Mouse (Mus musculus): ENCODE results near the gene Ipo5.

Gene Ipo5

GRCm38 (mm10) chr14:120910733-120911324 is at the start of gene Ipo5:
TSS of gene Ipo5 (plus strand) at chr14:120911224.
- DNase-seq (ENCODE audit: low spot score in 2 of 2), result peak; percentile 88 to 95

GRCm38 (mm10) chr14:120863205-120863604 is 47.8 kb upstream of the Ipo5 start:
- DNase-seq (ENCODE audit: low spot score in 2 of 2), result no peak

- DNase-seq (ENCODE audit: low spot score in 2 of 2), result no peak
Measured at GRCm38 (mm10) chr14:120864896-120865295, 46.1 kb upstream of the Ipo5 start.

- DNase-seq (ENCODE audit: low spot score in 2 of 2), result no peak
Measured at GRCm38 (mm10) chr14:120866573-120866972, 44.5 kb upstream of the Ipo5 start.

- no peak for DNase-seq (ENCODE audit: low spot score in 2 of 2)
Measured at GRCm38 (mm10) chr14:120867121-120867520, 43.9 kb upstream of the Ipo5 start.

GRCm38 (mm10) chr14:120868494-120868893 is 42.5 kb upstream of the Ipo5 start:
- no peak for DNase-seq (ENCODE audit: low spot score in 2 of 2)

- DNase-seq (ENCODE audit: low spot score in 2 of 2), result no peak
Measured at GRCm38 (mm10) chr14:120870736-120871135, 40.3 kb upstream of the Ipo5 start.

- DNase-seq (ENCODE audit: low spot score in 2 of 2), result no peak
Measured at GRCm38 (mm10) chr14:120874397-120874796, 36.6 kb upstream of the Ipo5 start.

- DNase-seq (ENCODE audit: low spot score in 2 of 2), result no peak
Measured at GRCm38 (mm10) chr14:120875144-120875543, 35.9 kb upstream of the Ipo5 start.

- DNase-seq (ENCODE audit: low spot score in 2 of 2), result no peak
Measured at GRCm38 (mm10) chr14:120875811-120876388, 35.1 kb upstream of the Ipo5 start.

- no peak for DNase-seq (ENCODE audit: low spot score in 2 of 2)
Measured at GRCm38 (mm10) chr14:120877147-120877546, 33.9 kb upstream of the Ipo5 start.

GRCm38 (mm10) chr14:120879026-120879425 is 32.0 kb upstream of the Ipo5 start:
- DNase-seq (ENCODE audit: low spot score in 2 of 2), result no peak

- no peak for DNase-seq (ENCODE audit: low spot score in 2 of 2)
Measured at GRCm38 (mm10) chr14:120880601-120881000, 30.4 kb upstream of the Ipo5 start.

GRCm38 (mm10) chr14:120881054-120881453 is 30.0 kb upstream of the Ipo5 start:
- no peak for DNase-seq (ENCODE audit: low spot score in 2 of 2)

GRCm38 (mm10) chr14:120888681-120889080 is 22.3 kb upstream of the Ipo5 start:
- DNase-seq (ENCODE audit: low spot score in 2 of 2), result no peak

- no peak for DNase-seq (ENCODE audit: low spot score in 2 of 2)
Measured at GRCm38 (mm10) chr14:120892369-120892768, 18.7 kb upstream of the Ipo5 start.

- no peak for DNase-seq (ENCODE audit: low spot score in 2 of 2)
Measured at GRCm38 (mm10) chr14:120896613-120897012, 14.4 kb upstream of the Ipo5 start.

- DNase-seq (ENCODE audit: low spot score in 2 of 2), result no peak
Measured at GRCm38 (mm10) chr14:120898876-120899275, 12.1 kb upstream of the Ipo5 start.

- DNase-seq (ENCODE audit: low spot score in 2 of 2), result no peak
Measured at GRCm38 (mm10) chr14:120909396-120909795, 1.6 kb upstream of the Ipo5 start.

- DNase-seq (ENCODE audit: low spot score in 2 of 2), result peak; percentile 22 to 33
Measured at GRCm38 (mm10) chr14:120910320-120910719, 704 bp upstream of the Ipo5 start.

GRCm38 (mm10) chr14:120911388-120911901 is 421 bp downstream of the Ipo5 start:
- DNase-seq (ENCODE audit: low spot score in 2 of 2), result peak; percentile 14 to 30

GRCm38 (mm10) chr14:120912090-120912710 is 1.2 kb downstream of the Ipo5 start:
- no peak for DNase-seq (ENCODE audit: low spot score in 2 of 2)

GRCm38 (mm10) chr14:120912916-120913315 is 1.9 kb downstream of the Ipo5 start:
- no peak for DNase-seq (ENCODE audit: low spot score in 2 of 2)

Data from urinary bladder, adult 18-20 months (tissue).